Mouse (Mus musculus) brain, embryonic 18.5 days (tissue): ENCODE data around the gene Zfp366.
"Not testable (repeated sequence)": the region's sequence is repeated elsewhere in the genome, so short reads cannot be mapped to it uniquely, and the experiment has no call there.

Source experiments
- DNase-seq: peaks from one replicate; pipeline ENCODE4 v3.0.0-alpha.2; 2012; ENCODE audit warnings: low read depth, low spot score

The Zfp366 gene

DNA sequence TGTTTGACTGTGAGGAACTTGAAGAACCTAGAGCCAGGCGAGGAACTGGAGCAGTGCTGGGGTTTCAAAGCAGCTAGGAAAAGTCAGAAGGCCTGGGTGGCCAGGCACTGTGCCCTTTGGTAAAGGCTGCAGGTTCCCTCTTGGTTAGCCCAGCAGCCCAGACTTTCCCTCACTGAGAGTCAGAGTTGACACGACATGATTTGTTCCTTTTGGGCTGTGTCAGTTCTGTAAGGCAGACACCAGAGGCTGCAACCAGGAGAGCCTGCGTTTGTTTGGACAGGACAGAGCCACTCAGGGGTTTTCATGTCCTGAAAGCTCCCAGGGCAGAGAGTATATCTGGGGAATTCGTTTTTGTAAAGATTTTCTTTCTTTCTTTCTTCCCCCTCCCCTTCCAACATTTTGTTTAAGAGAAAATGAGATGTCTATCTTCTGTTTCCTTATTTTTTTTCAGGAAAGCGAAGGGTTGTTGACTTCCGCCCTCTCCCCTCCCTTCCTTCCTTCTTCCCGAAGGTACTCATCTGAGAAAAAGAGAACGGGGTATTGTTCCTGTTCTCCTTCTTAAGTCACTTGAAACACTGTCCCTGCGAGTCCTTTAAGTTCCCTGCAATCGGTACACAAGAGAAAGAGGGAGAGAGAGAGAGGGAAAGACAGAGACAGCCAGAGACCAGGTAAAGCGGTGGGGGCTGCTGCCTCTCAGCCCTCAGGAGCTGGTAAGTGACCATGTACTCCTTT is at the start of gene Zfp366:
Zfp366 (plus strand) TSS at position 669 of the 732 bp plus-strand sequence.
- DNase-seq: no peak

- DNase-seq: no peak
Measured at GRCm38 (mm10) chr13:99138351-99139255, 46.0 kb upstream of the Zfp366 start.

DNA sequence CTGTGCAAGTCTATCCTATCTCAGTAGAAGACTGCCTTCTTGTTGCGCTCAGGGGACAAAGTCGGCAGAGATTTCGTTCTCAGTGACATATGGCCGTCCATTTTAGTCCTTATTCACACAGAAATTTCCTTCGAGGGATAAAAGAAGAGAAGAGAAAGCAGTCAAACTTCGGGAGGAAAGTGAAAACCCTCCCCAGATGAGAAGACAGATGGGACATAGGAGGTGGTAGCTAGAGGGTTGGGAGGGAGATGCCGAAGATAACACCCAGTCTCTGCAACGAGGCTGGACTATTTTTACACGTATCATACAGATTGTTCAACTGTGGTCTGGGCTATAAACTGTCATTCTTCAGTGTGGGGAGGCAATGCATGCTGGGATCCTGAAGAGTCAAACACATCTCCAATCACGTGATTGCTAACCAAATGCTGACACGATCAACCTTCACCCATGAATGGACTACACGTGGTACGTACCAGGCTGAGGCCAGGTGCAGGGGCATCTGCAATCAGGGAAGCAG is 38.2 kb upstream of the Zfp366 start:
- no peak for DNase-seq

- no peak for DNase-seq
Measured at GRCm38 (mm10) chr13:99147645-99148111, 36.9 kb upstream of the Zfp366 start.

DNA sequence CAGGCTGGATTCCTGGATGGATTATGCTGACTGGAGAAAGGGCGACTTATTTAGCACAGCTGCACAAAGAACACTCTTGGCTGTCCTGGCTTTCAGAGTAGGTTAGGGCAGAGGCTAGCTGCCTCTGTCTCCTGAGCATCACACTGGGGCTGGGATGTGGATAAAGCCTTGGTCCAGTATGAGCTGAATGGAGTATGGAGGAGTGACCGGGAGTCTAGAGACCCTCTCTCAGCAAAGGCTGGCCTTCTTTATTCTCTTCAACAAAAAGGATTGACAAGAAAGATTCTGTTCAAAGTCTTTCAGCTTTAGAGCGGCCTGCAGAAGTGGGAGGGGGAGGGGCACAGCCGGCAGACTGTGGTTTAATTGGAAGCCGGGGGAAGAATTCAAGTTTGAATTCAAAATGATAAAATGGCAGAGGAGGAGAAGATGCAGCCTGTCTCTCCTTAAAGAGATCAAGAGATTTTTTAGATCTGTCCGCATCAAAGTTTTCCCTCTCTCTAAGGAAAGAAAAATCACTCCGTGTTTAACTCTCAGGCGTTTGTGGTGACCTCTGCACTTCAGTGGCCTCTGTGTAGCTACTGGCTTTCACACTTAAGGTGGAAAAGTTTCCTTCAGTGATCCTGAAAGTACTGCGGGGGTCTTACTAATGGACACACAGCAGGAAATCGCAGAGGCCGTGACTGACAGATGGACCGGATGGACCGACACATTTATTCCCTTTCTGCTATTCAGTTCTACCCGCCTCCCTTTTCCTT is 34.9 kb upstream of the Zfp366 start:
- DNase-seq: no peak

- DNase-seq: no peak
Measured at GRCm38 (mm10) chr13:99150626-99151025, 34.0 kb upstream of the Zfp366 start.

GRCm38 (mm10) chr13:99151121-99151520 is 33.5 kb upstream of the Zfp366 start:
- no peak for DNase-seq

GRCm38 (mm10) chr13:99152305-99152930 is 32.2 kb upstream of the Zfp366 start:
- DNase-seq: no peak

- DNase-seq: no peak
Measured at GRCm38 (mm10) chr13:99157709-99158108, 26.9 kb upstream of the Zfp366 start.

DNA sequence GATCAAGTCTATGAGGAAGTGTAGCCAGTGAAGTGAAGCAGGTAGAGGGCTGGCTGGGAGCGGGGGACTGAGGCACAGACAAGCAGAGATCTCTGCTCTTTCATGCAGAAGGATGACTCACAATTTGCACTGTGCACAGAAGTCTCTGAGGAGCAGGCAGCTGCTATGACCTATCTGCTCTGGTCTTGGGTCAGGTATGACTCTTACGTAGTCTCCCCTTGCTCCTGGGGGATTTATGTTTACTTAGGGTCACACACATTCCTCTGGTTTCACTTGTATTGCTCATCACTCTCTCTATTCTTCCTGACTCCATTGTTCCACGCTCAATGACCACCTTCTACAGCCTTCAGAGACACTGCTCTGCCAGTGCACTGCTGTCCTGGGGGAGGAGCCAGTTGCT is 25.9 kb upstream of the Zfp366 start:
- no peak for DNase-seq

DNA sequence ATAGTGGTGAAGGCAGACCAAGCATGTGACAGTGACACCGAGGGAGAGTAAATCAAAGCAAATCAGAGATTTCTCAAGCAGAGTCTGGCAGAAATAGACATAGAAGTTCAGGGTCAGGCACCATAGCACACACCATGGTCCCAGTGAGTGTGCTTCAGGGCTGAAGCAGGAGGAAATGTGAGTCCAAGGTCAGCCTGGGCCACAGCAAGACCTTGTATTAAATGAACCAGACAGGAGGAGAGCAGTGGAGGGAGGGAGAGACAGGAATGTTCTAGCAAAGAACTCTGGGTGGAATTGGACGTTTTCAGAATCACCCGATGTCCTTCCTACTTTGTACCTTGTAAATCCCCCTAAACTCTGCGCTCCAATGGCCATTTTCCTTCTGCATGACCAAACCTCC is 21.6 kb upstream of the Zfp366 start:
- no peak for DNase-seq

DNA sequence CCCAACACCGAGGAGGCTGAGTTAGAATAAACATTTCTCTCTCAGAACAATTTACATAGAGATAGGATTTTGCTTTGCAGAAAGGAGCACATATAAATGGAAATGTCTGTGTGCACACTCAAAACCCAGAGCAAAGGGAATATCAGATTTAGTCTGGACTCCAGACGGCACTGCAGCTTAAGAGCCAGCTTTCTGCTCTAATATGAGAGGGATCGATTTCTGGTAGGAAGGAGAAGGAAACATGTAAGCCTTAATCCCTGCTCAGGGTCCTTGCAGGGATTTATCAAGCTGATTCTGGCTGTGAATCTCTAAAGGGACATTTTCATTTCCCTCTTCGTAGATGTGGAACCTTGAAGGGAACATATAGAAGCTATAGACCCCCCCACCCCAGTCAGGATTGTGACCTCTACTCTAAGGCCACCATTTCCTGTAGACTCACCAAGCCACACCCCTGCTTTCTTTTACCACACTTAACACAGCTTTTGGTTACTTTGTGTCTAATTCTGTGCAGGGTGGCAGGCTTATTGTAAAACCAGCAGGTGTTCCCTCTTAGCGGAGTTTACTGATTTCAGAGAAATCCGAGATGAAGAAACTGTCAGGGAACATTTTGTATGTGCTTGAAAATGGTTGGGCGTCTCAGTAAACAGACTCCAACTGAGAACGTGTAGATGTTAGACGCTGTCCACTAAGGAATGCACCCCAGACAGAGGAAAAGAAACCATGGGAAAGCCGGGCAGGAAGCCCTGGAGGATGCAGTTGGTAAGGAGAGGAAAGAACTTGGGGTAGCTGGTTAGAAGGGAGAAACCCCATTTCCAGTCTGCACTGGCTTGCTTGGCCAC is 20.9 kb upstream of the Zfp366 start:
- DNase-seq: no peak

DNA sequence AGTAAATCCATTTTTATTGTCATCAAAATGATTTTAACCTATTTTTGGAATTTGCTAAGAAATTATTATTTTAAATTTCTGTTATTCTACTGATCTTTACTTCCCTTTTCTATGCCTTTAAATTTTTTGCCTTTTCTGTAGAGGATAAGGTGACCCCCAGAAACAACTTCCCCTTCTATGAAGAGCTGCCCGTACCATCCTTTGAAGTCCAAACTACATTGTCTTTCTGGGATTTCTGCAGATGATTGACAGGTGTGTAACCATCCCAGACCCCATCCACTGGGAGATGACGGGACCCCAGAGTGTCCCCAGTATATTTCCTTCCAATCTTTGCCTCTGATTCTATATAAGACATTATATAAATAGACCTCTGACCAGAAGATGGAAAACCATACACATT is 20.3 kb upstream of the Zfp366 start:
- DNase-seq: no peak

- DNase-seq: no peak
Measured at GRCm38 (mm10) chr13:99169401-99169800, 15.2 kb upstream of the Zfp366 start.

- DNase-seq: no peak
Measured at GRCm38 (mm10) chr13:99170337-99170736, 14.3 kb upstream of the Zfp366 start.

- DNase-seq: no peak
Measured at GRCm38 (mm10) chr13:99173849-99174248, 10.8 kb upstream of the Zfp366 start.

DNA sequence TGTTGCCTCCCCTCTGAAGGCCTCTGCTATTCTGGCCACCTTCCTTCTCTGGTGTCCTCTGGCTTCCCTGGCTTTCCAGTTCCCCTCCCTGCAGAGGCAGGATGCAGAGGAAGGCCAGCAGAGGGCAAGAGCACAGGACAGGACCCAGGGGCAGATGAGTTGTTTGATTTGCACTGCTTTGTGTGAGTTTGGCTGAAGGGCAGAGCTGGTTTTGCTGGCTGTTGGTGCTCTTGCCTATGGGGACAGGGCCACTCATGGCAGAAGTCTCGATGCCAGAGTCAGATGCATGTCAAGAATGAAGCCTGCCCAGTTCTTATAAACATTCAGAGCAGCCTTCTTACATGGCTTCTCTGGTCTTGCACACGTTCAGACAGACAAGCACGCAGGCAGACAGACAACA is 1.8 kb upstream of the Zfp366 start:
- not testable (repeated sequence) for DNase-seq

GRCm38 (mm10) chr13:99183257-99183895 is 1.2 kb upstream of the Zfp366 start:
- no peak for DNase-seq

DNA sequence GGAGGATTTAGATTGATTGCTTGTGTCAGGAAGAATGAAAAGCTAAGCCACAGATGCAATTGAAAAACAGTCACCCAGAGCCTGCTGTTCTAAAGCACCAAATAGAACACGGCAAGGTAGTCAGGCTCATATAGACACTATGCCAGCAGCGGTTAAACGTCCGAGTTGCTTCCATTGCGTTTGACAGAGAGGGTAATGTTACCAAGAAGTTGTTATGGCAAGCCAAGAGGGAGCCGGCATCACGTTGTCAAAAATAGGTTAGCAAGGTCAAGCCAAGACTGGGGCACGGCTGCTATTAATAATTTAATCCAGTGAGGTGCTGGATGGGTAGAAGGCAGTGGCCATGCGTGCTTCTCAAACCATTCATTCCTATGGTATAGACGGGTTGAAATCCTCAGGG is 950 bp downstream of the Zfp366 start:
- no peak for DNase-seq
